Mouse (Mus musculus): ENCODE measurements around the gene Gad1.
"Not testable (repeated sequence)": the region's sequence is repeated elsewhere in the genome, so short reads cannot be mapped to it uniquely, and the experiment has no call there.

Gene Gad1

GRCm38 (mm10) chr2:70552772-70553171 is at the start of gene Gad1:
TSS of gene Gad1 (plus strand) at chr2:70553072.
- DNase-seq (ENCODE audit: low spot score) = no peak

GRCm38 (mm10) chr2:70503436-70503835 is 49.4 kb upstream of the Gad1 start:
- no peak for DNase-seq (ENCODE audit: low spot score)

GRCm38 (mm10) chr2:70505229-70505628 is 47.6 kb upstream of the Gad1 start:
- DNase-seq (ENCODE audit: low spot score) = no peak

- no peak for DNase-seq (ENCODE audit: low spot score)
These were observed 47.0 kb upstream of the Gad1 start for GRCm38 (mm10) chr2:70505896-70506295.

- no peak for DNase-seq (ENCODE audit: low spot score)
These were observed 46.5 kb upstream of the Gad1 start for GRCm38 (mm10) chr2:70506372-70506771.

GRCm38 (mm10) chr2:70508496-70508895 is 44.4 kb upstream of the Gad1 start, which contains the start of gene Erich2:
TSS of gene Erich2 (plus strand) at chr2:70508819.
- DNase-seq (ENCODE audit: low spot score) = peak; percentile 49

- DNase-seq (ENCODE audit: low spot score) = peak; percentile 92
These were observed 43.7 kb upstream of the Gad1 start for GRCm38 (mm10) chr2:70509021-70509632.

GRCm38 (mm10) chr2:70538283-70538682 is 14.6 kb upstream of the Gad1 start:
- not testable (repeated sequence) for DNase-seq (ENCODE audit: low spot score)

GRCm38 (mm10) chr2:70550671-70551070 is 2.2 kb upstream of the Gad1 start:
- no peak for DNase-seq (ENCODE audit: low spot score)

- no peak for DNase-seq (ENCODE audit: low spot score)
These were observed 1.4 kb upstream of the Gad1 start for GRCm38 (mm10) chr2:70551446-70551845.

- DNase-seq (ENCODE audit: low spot score) = no peak
These were observed 739 bp upstream of the Gad1 start for GRCm38 (mm10) chr2:70552067-70552598.

GRCm38 (mm10) chr2:70553826-70554225 is 954 bp downstream of the Gad1 start:
- no peak for DNase-seq (ENCODE audit: low spot score)

GRCm38 (mm10) chr2:70558112-70558842 is 5.4 kb downstream of the Gad1 start:
- DNase-seq (ENCODE audit: low spot score) = peak; percentile 97

- no peak for DNase-seq (ENCODE audit: low spot score)
These were observed 6.1 kb downstream of the Gad1 start for GRCm38 (mm10) chr2:70558843-70559451.

GRCm38 (mm10) chr2:70559520-70559919 is 6.6 kb downstream of the Gad1 start:
- DNase-seq (ENCODE audit: low spot score) = peak; percentile 92

GRCm38 (mm10) chr2:70561077-70561795 is 8.4 kb downstream of the Gad1 start:
- DNase-seq (ENCODE audit: low spot score) = peak; percentile 67

GRCm38 (mm10) chr2:70562011-70562491 is 9.2 kb downstream of the Gad1 start:
- DNase-seq (ENCODE audit: low spot score) = no peak

GRCm38 (mm10) chr2:70562611-70562980 is 9.7 kb downstream of the Gad1 start:
- no peak for DNase-seq (ENCODE audit: low spot score)

GRCm38 (mm10) chr2:70562981-70563671 is 10.3 kb downstream of the Gad1 start:
- no peak for DNase-seq (ENCODE audit: low spot score)

GRCm38 (mm10) chr2:70563721-70564645 is 11.1 kb downstream of the Gad1 start:
- DNase-seq (ENCODE audit: low spot score) = no peak
